Mouse (Mus musculus): ENCODE data around the gene Srp72.

Gene Srp72

GRCm38 (mm10) chr5:76964651-76965050 lies 9.8 kb upstream of the Srp72 start:
- WGBS, result 95% methylated on average over 3 of the region's 3 CpGs

- 54% methylated on average over 5 of the region's 5 CpGs for WGBS
Observed at GRCm38 (mm10) chr5:76969250-76969649, 5.2 kb upstream of the Srp72 start.

- WGBS, result 85% methylated on average over 1 of the region's 1 CpGs
Observed at GRCm38 (mm10) chr5:76971115-76971514, 3.4 kb upstream of the Srp72 start.

- 62% methylated on average over 3 of the region's 3 CpGs for WGBS
Observed at GRCm38 (mm10) chr5:76973488-76973887, 995 bp upstream of the Srp72 start.

GRCm38 (mm10) chr5:76974207-76974553 lies 303 bp upstream of the Srp72 start:
- 2% methylated on average over 17 of the region's 17 CpGs for WGBS

- WGBS, result 74% methylated on average over 8 of the region's 8 CpGs
Observed at GRCm38 (mm10) chr5:76975736-76976135, 1.3 kb downstream of the Srp72 start.

GRCm38 (mm10) chr5:76984015-76984414 lies 9.5 kb downstream of the Srp72 start:
- 90% methylated on average over 11 of the region's 11 CpGs for WGBS

- 77% methylated on average over 3 of the region's 3 CpGs for WGBS
Observed at GRCm38 (mm10) chr5:76990789-76991188, 16.3 kb downstream of the Srp72 start.

- WGBS, result 94% methylated on average over 5 of the region's 5 CpGs
Observed at GRCm38 (mm10) chr5:76993174-76993814, 18.8 kb downstream of the Srp72 start.

GRCm38 (mm10) chr5:76998416-76998815 lies 23.9 kb downstream of the Srp72 start:
- 23% methylated on average over 5 of the region's 5 CpGs for WGBS

- WGBS, result 95% methylated on average over 17 of the region's 17 CpGs
Observed at GRCm38 (mm10) chr5:77001192-77001591, 26.7 kb downstream of the Srp72 start.

- 96% methylated on average over 6 of the region's 6 CpGs for WGBS
Observed at GRCm38 (mm10) chr5:77004051-77004821, 29.8 kb downstream of the Srp72 start, which contains the start of gene Arl9. Gene Arl9, plus strand, starts transcription at chr5:77004055.

GRCm38 (mm10) chr5:77010352-77010751 lies 35.9 kb downstream of the Srp72 start:
- WGBS, result 94% methylated on average over 9 of the region's 9 CpGs

- WGBS, result 78% methylated on average over 3 of the region's 3 CpGs
Observed at GRCm38 (mm10) chr5:77011082-77011481, 36.6 kb downstream of the Srp72 start.

- 83% methylated on average over 3 of the region's 3 CpGs for WGBS
Observed at GRCm38 (mm10) chr5:77013171-77013570, 38.7 kb downstream of the Srp72 start.

- WGBS, result 15% methylated on average over 57 of the region's 57 CpGs
Observed at GRCm38 (mm10) chr5:77015544-77016482, 41.3 kb downstream of the Srp72 start, which contains the start of gene Thegl. Gene Thegl, plus strand, starts transcription at chr5:77016023.

- 69% methylated on average over 3 of the region's 3 CpGs for WGBS
Observed at GRCm38 (mm10) chr5:77028034-77028433, 53.6 kb downstream of the Srp72 start.

GRCm38 (mm10) chr5:77029735-77030134 lies 55.3 kb downstream of the Srp72 start:
- WGBS, result 75% methylated on average over 5 of the region's 5 CpGs

- WGBS, result 90% methylated on average over 10 of the region's 10 CpGs
Observed at GRCm38 (mm10) chr5:77038451-77038850, 64.0 kb downstream of the Srp72 start.

GRCm38 (mm10) chr5:77044362-77044761 lies 69.9 kb downstream of the Srp72 start:
- 71% methylated on average over 5 of the region's 5 CpGs for WGBS
